Mouse (Mus musculus) mouse embryonic stem cell (cell line): ENCODE data around the gene Nfkbia.

Experiments
- in situ Hi-C, 2 experiments: fragments of 300-500 bp; cut with MboI; formaldehyde crosslinking; loops; 1 replicate in 1 of 2; 3 replicates in 1 of 2; pipeline ENCODE4 v1.14.3; 2019 to 2020; ENCODE audit warnings: low sequenced_read_pairs in 2 of 2, low pct_unique_long_range_greater_than_20kb in 1 of 2, mixed read lengths in 1 of 2; ENCODE audit not compliant: unreplicated experiment in 1 of 2

The Nfkbia gene

DNA sequence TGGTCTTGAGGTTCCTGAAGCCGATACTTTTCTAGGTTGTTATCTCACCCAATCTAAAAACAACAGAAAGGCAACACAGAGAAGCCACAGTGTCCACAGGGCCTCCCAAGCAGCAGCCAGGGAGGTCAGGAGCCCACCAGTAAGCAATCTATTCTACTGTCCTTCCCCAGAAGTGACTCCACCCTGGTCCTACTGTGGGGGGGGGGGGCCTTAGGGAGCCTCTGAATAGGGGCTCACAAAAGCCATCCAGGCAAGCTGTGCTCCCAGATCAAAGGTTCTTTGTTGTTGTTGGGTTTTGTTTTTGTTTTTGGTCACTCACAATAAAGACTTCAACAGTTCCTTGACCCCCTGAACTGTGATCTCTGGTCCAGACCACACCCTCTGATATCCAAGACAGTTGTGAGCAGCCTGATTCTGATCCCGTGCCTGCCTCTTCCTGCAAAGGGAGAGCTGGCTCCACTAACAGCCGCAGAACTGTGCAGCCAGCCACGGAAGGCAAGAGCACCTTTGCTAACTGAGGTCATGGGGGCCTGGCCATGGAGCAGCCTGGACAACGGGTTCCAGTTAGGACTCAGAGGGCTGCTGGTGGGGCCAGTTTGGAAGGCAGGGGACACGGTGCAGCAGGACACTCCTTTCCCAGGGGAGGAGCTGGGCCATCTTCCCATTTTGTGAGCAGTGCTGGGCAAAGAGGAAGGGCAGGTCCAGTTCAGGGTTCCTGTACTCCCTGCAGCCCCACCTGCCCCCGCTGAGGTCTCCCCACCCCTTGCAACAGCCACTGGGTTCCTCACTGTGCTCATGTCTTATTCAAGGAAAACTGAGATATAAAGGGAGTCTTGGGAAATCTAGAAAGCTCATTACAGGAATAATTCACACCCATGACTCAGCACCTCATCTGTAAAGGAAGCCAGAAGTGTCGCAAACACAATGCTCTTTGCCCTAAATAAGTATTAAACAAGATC, 18.9 kb downstream of the Nfkbia start:
- in situ Hi-C loops: no loop called here

DNA sequence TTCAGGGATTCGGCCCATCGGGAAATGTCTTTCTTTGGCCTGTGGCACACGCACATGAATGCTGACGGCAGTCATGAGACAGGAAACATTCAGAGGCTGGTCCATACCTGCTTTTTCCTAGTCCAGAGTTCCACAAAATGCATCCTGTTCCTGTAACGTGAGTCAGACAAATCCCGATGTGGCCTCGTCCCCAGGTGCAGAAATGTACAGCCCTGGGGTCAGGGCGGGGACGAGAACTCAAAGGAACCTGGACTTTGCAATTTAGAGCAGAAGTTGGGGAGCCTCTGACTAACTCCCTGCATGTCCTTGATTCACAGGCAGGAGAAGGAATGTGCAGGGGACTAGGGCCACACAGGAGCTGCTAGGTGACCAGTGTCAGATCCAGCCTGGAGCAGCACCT, 21.1 kb downstream of the Nfkbia start:
- in situ Hi-C loops: no loop called here

DNA sequence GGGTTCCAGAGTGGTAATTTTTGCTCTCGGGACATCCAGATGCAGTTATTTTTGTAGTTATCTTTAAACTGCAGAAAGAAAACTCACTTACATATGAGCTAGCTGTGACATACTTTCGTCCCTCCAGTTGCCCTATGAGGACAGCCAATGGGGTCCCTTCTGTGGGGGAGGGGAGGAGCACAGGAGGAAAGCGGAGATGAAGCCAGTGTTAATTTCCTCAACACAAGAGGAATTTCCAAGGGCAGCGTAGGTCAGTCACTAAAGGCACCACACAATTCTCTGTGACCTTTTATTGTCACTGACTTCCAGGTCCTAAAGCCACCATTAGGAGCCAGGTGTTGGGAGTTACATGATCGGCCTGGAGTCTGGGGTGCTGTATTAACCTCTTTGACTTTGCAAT, 22.0 kb downstream of the Nfkbia start:
- in situ Hi-C loops: no loop called here

DNA sequence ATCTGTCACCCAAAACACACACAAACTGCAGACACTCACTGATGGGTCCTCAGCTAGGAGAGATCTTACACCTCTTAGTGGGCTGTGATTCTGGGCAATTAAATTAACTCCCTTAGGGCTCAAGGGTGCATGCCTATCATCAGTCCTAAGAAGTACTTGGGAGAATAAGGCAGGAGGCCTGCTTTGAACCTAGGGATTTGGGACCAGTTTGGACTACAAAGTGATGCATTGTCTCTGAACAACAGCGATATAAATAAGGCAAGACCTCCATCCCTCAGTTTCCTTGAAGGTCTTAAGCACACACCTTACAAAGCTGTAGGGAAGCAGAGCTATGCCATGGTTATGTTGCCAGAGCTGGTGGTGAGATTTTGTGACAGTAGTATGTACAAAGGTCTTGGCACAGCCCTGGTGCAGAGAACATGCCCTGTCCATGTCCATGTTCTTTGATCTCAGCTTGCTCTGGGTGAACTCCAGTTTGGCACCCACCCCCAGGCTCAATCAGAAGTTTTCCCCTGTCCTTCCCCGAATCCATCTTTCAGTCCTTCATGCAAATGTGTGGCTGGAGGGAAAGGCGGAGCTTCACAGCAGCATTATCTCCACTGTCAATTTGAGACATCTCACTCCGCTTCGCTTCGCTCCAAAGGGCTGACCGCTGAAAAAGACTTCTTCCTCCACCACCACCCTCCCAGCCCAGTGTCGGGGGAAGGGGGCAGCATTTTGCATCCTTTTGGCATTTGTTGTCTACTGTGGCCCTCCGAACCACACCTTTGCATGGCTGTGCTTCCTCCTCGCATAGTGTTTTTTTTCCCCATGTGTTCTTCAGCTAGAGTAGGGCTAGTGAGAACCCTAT, 24.9 kb downstream of the Nfkbia start:
- in situ Hi-C loops: no loop called here

DNA sequence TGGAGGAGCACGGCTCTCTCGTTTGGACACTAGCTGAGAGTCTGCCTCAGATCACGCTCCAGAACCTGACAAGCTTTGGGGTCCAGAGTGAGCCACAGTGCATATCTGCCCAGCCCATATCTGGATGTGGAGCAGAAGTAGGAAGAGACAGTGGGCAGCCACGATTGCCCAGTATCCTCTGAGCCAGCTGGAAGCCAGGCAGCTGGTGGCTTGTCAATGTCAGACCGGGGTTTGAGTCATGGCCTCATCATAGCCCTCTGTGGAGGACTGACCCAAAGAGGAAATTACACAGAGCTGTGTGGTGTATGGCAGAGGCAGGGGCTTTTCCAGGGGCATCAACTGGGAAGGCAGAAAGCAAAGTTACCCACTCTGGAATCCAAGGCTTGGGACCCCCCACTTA, 25.6 kb downstream of the Nfkbia start:
- in situ Hi-C loops: no loop called here

DNA sequence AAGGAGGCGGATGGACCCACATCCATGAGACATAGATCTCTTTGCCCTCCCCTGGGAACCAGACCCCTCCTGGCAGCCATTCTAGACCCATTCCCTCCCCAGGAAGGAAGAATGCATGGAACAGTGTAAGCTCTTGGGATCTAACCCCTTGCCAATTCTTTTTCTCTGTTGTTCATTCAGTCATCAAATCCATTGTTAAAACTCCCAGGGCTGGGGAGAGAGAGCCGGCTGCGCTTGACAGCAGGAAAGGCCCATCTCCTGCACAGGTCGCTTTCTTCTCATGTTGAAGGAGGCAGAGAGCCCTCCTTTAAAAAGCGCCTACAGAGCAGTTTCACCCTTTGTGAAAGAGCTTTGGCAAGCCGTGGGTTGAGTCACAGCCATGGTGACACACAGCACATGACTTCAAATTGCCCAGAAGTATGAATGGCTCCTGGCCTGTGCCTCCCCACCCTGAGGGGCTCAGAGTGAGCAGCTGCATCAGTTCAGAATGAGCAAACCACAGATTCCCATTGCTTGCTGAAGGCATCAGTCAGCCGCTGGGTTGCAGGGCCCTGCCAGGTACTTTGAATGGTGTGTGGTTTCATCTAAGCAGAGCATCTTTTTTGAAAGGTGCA, 26.3 kb downstream of the Nfkbia start:
- in situ Hi-C loops: no loop called here

DNA sequence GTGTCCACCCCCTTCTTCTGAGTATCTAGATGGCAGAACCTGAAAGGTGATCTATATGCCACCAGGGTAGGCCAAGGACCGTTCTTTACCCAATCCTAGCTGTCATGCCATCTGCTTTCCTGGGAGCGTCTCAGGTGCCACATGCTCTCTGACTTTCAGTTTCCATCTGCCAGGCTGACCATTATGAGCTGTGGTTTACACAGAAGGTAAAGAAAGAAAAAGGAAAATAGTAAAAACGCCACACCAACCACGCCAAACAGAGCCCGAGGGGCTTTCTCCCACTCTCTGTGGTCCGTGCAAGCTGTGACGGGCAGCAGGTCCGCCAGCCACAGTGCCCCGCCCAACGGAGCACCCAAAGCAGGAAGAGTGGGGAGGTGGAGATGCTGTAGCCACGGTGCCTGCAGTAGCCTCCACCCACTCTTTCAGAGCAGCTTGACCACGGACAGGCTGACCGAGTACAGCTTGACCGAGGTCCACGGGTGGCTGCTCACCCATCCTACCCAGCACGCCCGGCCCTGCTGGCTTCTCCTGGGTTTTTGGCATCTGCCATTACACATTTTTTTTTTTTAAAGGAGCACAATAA, 27.0 kb downstream of the Nfkbia start:
- in situ Hi-C loops: no loop called here

DNA sequence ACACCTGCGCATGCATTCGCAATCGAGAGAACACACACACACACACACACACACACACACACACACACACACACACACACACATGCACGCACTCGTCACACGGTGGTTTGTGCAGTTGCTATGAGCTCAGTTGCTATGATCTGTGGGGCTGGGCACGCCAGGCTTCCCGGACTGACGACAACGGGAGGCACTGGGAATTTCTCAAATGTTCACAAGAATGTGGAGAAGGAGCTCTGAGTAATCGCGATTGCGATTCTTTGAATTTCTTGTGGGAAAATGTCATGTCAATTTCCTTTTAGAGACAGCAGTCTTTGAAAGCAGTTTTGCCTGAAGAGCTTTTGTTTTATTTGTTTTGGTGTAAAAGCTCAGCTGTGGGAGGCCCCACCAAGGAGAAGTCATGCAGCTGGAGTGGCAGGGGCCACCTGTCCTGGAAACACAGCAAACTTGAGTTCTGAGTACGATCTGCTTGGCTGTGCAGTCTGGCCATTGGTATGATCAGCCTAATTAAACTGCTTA, 27.5 kb downstream of the Nfkbia start:
- in situ Hi-C loops: no loop called here

DNA sequence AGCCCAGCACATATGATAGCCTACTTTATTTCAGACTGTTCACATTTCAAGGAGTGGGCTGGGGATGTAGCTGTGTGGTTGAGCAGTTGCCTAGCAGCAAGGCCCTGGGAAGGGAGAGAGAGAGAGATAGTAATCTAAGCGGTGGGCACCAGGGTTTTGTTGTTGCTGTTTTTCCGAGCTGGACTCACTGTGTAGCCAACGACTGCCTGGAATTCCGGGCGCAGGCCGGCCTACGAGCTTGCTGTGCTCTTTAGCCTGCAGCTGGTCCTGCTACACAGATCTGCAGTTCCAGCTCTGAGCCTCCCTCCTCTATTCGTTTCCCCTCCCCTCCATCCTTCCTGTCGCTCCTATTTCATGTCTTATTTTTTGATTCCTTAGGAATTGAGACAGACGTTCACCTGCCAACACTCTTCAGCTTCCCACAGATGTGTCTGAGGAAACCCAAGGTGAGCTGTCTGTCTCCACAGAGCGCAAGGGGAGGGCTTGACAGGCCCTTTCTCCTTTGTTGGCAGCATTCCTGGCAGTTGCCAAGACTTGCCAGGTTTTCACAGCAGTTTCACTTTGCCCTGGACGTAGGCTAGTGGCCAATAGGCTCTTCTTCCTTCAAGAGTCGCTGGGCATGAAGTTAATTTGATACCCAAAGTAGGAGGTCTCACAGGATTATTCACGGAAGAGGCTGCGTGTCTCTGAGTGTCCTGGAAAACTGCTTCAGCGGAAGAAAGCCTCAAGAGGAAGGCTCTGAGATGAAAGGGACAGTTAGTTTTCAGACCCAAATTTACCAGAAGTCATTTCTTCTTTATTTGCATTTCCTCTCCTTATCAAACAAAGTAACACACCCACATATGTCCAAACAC, 28.2 kb downstream of the Nfkbia start:
- in situ Hi-C loops: no loop called here

DNA sequence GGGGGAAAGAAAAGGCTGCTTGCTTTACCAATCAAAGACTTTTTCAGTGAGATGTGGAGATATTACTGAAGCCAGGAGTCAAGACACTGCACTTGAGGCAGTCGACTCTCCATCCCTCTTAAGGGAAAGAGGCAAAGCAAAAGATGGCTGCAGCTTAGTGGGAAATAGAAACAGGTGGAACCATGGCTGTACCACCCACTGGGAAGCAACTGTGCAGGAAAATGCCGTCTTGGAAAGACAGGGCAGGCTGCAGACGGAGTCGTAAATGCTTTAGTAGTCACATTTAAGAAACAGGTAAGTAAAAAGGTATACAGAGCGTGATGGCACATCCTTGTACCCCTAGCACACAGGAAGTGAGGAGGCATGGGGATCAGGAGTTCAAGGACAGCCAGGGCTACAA, 29.4 kb downstream of the Nfkbia start:
- in situ Hi-C loops: no loop called here

DNA sequence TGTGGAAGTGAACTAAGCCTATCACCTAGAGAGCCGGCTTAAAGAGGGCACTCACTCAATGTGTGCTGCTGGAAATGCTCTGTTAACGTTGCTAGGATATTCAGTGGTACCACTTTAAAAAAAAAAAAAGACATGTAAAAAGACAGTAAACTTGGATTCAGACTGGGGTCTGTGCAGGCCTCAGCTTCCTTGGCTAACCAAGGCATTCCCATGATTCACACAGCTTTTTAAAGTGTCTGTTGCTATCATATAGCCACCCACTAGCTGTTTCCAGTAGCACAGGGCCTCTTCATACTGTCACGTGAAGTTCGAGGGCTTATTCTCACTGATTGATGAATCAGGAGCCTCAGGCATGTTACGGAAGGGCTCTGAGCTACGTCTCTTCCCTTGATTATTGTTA, 30.0 kb downstream of the Nfkbia start:
- in situ Hi-C loops: no loop called here

DNA sequence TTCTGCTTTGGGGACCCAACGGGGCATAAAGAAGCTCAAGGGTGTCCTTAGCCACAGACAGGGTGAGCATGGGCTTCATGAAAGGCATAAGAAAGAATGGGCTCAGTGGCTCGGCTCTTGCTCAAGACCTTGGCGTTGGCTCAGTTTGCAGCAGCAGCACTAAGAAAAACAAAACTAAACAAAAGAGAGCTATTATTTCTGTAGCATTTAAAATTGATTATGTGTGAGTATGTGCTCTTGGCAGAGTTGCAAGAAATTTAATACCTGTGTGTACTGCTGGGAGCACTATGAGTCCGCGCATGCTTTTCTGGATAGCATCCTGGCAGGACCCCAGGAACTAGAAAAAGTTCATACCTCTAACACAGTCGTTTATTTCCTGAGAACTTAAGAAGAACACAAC, 30.7 kb downstream of the Nfkbia start:
- in situ Hi-C loops: no loop called here

DNA sequence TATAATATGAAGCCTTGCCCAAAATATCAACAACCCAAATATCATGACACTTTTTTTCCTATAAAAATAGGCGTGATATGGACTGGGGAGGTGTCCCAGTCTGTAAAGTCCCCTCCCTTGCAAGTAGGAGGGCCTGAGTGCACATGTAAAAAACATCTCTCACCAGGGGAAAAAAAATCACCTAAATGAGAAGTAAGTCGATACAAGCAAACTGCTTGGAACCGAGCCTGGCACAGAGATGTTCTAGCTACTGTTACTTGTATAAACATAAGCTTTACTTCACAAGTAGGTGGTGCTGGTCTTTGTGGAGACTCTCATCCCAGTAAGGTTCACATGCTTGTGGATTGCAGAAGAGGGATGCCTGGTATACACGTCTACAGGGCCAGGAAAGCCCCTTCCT, 31.5 kb downstream of the Nfkbia start:
- in situ Hi-C loops: no loop called here

DNA sequence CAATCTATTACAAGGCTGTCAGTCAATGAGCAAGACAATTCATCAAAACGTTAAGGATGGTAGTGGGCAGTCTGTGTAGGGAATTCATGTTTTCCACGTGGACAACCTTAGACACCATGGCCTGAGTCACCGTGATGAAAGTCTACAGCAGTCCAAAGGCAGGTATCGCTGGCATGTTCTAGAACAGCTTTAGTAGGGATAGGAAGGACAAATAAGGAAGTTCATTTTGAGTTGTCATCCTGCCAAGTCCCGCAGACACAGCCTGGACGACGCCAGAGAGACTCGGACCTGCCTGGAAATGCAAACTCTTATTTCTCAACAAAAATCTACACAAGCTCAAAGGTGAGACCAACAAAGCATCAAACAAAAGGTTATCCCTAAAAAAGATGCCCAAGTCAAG, 32.7 kb downstream of the Nfkbia start:
- in situ Hi-C loops: no loop called here

DNA sequence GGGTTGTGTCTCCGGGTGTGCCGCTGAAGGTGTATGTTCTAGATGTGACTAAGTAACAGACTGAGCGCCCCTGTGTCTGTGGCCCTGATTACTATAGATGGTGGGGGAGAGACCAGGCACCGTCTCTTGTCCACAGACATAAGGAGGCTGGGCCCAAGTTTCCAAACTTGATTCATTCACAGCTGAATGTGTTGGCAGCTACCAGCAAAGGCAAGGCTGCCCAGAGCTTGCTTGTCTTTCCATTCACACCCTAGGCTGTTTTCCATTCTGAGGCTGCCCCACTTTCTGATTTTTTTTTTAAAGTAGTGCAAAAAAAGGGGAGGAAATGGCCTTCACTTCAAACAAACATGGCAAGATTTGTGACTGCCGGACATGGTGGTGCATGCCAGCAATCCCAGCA, 35.6 kb downstream of the Nfkbia start:
- in situ Hi-C loops: no loop called here

DNA sequence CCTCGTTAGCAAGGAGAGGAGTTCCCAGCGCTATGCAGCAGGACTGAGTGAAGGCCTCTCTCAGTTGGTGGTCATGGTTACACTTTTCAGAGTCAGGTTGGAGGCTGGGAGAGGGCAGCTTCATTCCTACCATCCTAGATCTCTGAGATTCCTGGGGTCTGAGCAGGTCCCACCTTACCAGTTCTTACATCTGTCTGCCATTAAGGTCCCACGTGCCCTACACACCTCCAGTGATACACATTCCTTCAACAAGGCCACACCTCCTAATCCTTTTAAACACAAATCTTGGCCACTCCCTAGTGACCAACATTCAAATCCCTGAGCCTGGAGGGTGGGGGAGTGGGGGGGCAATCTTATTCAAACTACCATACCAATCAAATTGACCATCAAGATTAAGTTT, 36.3 kb downstream of the Nfkbia start:
- in situ Hi-C loops: no loop called here

DNA sequence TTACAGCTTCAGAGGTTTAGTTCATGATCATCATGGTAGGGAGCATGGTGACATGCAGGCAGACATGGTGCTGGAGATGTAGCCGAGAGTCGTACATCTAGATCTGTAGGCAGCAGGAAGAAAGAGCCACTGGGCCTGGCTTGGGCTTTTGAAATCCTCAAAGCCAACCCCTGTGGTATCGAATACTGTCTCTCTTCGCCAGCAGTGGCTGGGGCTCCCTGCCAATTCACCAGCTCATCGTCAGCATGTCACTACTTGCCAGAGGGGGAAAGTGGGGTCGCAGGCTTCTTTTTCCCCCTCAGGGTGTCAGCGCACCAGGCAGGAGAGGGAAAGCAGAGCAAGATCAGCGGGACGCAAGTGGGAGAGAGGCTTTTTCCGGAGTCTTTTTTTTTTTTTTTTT, 37.2 kb downstream of the Nfkbia start:
- in situ Hi-C loops: no loop called here

DNA sequence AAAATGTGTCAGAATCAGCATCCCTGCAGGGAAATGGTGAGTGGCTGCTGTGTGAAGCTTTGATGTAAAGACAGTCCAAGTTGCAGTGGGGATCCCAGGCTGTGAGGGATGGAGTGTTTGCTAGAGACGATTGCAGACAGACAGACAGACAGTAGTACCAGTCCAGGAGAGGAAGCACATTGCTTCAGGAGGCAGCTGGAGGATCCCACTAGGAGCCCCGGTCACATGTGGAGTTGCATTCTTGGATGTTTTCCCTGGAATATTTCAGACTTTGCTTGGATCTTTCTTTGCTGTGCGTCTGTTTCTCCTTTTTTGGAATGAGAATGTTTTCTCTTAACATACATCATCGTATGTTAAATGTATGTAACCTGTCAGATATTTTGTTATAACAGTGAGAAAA, 38.5 kb downstream of the Nfkbia start:
- in situ Hi-C loops: no loop called here
